Mouse (Mus musculus): Measurements from ENCODE around the gene Gab2.

DNA sequence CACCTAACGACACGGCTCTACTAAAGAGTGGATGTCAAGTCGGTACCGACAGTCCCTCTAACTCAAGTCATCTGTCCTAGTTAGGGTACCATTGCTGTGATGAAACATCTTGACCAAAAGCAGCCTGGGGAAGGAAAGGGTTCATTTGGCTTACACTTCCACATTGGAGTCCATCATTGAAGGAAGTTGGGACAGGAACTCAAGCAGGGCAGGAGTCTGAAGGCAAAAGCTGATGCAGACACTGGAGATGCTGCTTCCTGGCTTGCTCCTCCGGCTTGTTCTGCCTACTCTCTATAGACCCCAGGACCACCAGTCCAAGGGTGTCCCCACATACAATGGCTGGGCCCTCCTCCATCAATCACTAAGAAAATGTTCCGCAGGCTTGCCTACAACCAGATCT, 234.3 kb downstream of the Gab2 start:
- no peak for TF ChIP-seq CTCF (conservative IDR thresholded peaks at IDR 0.05 in 1 of 2, IDR thresholded peaks at IDR 0.05 in 1 of 2; ENCODE audit: low read depth in 2 of 2, low read length in 2 of 2)
- no peak for TF ChIP-seq CHD2 (IDR thresholded peaks at IDR 0.05; ENCODE audit: low read length)
- TF ChIP-seq POLR2A (IDR thresholded peaks at IDR 0.05; ENCODE audit: low read depth, low read length): no peak
- no peak for TF ChIP-seq MAX (IDR thresholded peaks at IDR 0.05; ENCODE audit: low read length)
- no peak for TF ChIP-seq EP300 (IDR thresholded peaks at IDR 0.05; ENCODE audit: low read length)
- TF ChIP-seq TBP (conservative IDR thresholded peaks at IDR 0.05; ENCODE audit: low read depth, low read length): no peak
- TF ChIP-seq TCF12 (IDR thresholded peaks at IDR 0.05; ENCODE audit: low read depth, low read length): no peak
- no peak for TF ChIP-seq NELFE (IDR thresholded peaks at IDR 0.05; ENCODE audit: low read depth, low read length)
- TF ChIP-seq MXI1 (IDR thresholded peaks at IDR 0.05; ENCODE audit: low read depth, low read length): no peak
